Mouse (Mus musculus) ES-E14 (cell line): ENCODE measurements at regions not wholly inside any gene's neighbourhood (a gene's known extent, or its start where the extent isn't known, plus 50 kb on each side); places are given as distances from the start of the nearest gene placed in this dataset.
"Not testable (repeated sequence)": the region's sequence is repeated elsewhere in the genome, so short reads cannot be mapped to it uniquely, and the experiment has no call there.

Experiments
- CHD2 ChIP-seq: IDR thresholded peaks from 2 replicates; pipeline ENCODE4 v1.6.1; 2014; ENCODE audit warnings: mild to moderate bottlenecking, low read depth, low read length, inconsistent platforms
- HCFC1 ChIP-seq: IDR thresholded peaks from 2 replicates; pipeline ENCODE4 v1.6.1; 2012; ENCODE audit warnings: low read length, inconsistent platforms, borderline replicate concordance; ENCODE audit not compliant: insufficient read depth
- MAFK ChIP-seq: IDR thresholded peaks from 2 replicates; pipeline ENCODE4 v1.6.1; 2014; ENCODE audit warnings: mild to moderate bottlenecking, low read depth, low read length, inconsistent platforms; ENCODE audit not compliant: insufficient read depth
- ZC3H11A ChIP-seq: IDR thresholded peaks from 2 replicates; pipeline ENCODE4 v1.6.1; 2012; ENCODE audit warnings: low read depth, mild to moderate bottlenecking, inconsistent platforms, low read length, borderline replicate concordance
- ZNF384 ChIP-seq: IDR thresholded peaks from 2 replicates; pipeline ENCODE4 v1.6.1; 2012; ENCODE audit warnings: low read depth, low read length, inconsistent platforms

DNA sequence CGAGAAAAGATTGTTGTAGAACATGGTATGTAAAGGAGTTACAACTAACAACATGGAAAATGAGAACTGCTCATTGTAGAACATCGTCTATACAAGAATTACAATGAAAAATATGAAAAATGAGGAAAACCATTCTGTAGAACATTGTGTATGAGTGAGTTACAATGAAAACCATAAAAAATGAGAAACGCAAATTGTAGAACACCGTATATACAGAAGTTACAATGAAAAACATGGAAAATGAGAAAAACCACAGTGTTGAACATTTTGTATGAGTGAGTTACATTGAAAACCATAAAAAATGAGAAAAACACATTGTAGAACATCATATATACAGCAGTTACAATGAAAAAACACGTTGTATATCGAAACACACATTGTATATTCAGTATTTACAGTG lies 381.5 kb downstream of the Gm3376 start:
- not testable (repeated sequence) for TF ChIP-seq MAFK, CHD2, ZNF384, ZC3H11A, HCFC1
